Mouse (Mus musculus): ENCODE measurements around the gene Hist1h2ah.

Gene Hist1h2ah

GRCm38 (mm10) chr13:22014411-22014845, 20.9 kb downstream of the Hist1h2ah start:
- CTCF ChIA-PET: interaction anchor here (1.7 to 2.9 kb wide), 2 partner anchors 9 to 18 kb away, joined by 5 to 12 read pairs; no protein-coding TSS in a partner anchor

DNA sequence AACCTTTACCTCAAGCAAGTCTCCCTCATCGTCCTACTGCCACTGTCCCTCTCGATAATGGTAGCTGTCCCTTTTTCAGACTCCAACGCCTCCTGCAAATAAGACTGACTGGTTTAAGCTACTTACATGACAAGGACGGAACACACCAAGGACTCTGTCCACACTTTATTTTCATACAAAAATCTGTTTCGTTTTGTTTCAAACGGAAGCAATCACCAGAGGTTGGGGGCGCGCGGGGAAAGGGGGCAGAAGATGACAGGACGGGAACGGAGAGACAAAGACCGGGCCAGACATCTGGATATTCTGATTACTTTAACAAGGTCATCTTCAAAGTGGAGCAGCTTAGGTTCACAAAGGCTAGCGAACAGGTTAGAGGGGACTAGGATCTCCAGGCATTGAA, 21.7 kb downstream of the Hist1h2ah start:
- CTCF ChIA-PET: interaction anchor here (1.7 to 2.9 kb wide), 2 partner anchors 8 to 18 kb away, joined by 5 to 12 read pairs; no protein-coding TSS in a partner anchor

DNA sequence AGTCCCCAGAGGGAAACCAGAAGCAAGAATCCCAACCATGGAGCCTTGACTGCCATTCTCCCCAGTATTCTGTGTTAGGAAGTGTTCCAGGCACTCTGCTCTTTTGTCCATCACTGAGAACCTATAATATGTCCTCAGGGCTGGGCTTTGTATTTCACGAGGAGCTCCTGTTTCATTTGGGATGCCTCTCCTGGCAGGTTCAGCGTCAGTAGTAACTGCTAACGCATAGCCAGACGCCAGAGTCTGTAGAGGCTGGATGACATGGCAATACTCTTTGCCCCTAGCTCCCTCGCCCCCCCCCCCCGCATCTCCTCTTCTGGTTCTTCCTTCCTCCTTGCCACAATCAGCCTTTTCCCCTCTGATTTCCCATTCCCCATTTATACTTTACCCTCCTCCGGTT, 25.7 kb downstream of the Hist1h2ah start, which contains the start of gene Prss16:
TSS of gene Prss16 (minus strand) at position 101 of the 400 bp plus-strand sequence.
- CTCF ChIA-PET: no interaction called here

DNA sequence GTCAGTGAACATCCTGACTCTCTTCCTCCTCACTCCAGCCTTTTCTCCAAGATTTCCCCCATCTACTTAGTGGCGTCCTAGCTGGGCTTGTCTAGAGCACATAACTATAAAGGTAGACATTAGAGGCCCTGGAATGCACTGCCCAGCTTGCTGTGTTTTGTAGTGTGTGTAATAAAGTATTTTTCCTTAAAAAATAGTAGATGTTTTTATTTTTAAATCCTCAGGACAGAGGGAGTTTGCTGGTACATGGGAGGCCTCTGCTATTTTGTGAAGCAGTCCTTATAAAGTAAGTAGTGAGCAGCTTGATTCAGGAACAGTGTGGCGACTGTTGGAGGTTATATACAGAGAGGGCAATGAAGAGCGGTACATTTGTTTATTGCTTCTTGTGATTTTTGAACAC, 26.7 kb downstream of the Hist1h2ah start:
- CTCF ChIA-PET: no interaction called here

GRCm38 (mm10) chr13:22007872-22008271, 27.5 kb downstream of the Hist1h2ah start:
- CTCF ChIA-PET: interaction anchor here (1.0 kb wide), 1 partner anchor 15 kb away, joined by 13 read pairs; no protein-coding TSS in a partner anchor

- CTCF ChIA-PET: interaction anchor here (0.5 to 2.7 kb wide), 3 partner anchors 13 to 27 kb away, joined by 6 to 13 read pairs (median 10); no protein-coding TSS in a partner anchor
Observed at GRCm38 (mm10) chr13:22007121-22007510, 28.3 kb downstream of the Hist1h2ah start.

DNA sequence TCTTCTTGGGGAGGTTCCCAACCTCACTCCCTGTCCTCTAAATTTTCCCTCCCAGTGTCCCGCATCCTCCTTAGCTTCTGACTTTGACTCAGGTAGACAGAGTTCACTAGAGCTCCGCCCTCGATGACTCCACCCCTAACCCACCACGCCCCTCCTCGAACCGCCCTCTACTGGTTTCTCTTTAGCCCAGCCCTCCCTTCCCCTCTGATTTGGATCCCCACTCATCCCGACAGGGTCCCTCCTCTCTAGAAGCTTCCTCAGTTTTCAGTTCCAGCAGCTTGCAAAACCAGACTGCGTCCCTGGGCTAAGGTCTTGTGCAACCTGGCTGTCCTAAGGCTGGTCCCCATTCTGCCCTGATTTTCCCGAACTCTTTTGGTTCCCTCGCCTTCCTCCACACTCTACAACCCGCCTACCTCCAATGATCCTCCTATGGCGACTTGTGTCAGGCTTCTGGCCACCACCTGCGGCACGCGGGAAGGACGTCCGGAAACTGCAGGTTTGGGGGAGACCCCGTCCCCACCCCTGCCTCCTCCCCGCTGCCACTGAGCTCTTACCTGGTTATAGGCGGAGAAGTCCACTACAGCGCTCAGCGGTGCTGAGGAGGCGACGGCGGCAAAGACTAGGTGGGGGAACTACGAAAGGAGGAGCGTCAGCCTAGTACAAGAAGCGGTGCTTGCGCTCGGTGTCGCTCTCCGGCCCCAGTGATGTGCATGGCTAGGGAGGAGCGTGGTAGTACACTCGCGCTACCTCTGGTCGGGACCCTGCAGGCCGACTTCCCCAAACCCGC, 28.8 kb downstream of the Hist1h2ah start:
- CTCF ChIA-PET: interaction anchor here (0.5 to 2.7 kb wide), 5 partner anchors 8 to 32 kb away, joined by 4 to 12 read pairs (median 6); no protein-coding TSS in a partner anchor

- CTCF ChIA-PET: interaction anchor here (0.7 to 2.7 kb wide), 4 partner anchors 9 to 32 kb away, joined by 4 to 12 read pairs (median 6); no protein-coding TSS in a partner anchor
Observed at GRCm38 (mm10) chr13:22005605-22006333, 29.6 kb downstream of the Hist1h2ah start.

DNA sequence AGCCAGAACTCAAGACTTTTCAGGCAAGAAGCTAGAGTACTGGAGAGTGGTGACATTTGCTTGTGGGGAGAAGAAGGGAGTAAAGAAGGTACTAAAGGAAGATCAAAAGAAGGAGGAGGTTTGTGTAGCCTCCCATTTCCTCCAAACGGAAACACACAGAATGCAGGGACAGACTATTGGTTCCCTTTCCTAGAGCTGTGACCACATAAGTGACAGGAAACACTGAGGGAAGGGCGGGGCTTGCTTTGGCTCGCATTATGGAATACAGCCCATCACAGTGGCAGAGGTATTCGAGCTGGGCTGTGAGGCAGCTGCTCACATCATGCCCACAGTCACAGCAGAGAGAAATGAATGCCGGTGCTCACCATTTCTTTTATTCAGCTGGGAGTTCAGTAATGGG, 33.5 kb downstream of the Hist1h2ah start:
- CTCF ChIA-PET: no interaction called here

DNA sequence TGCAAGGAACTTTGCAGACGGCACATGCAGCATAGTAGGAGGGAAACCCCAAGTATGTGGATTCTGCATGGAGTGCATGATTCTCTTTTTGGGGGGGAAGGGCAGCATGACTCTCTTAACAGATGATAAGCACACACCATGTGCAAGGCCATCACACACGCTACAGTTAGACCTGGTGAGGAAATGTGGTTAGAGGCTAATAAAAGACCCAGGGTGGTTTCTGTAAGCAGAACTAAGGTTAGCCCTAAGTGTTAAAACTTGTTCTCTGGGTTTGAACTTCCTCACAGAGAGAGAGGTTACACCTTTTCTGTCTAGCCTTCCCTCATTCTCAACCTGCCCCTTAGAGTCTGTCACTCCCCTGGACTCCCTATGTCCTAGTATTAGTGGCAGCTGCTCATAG, 34.0 kb downstream of the Hist1h2ah start:
- CTCF ChIA-PET: no interaction called here

- CTCF ChIA-PET: no interaction called here
Observed at GRCm38 (mm10) chr13:21999147-21999546, 36.2 kb downstream of the Hist1h2ah start.

DNA sequence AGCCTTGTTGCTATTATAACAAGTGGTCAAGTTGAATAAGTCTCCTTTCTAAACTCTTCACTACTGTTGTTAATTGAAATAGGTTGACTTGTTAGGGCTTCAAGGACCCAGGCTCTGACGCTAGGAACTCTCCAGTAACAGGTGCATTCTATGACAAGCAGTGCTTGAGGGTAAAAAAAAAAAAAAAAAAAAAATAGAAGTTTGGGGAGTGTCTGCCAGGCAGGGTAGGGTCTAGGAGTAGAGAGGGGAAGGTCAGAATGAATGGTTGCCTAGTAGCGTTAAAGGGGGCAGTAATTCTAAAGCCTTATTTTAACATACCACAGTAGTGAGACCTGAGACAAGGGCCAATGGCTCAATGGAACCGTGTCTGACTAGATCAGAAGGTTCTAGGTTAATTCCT, 37.0 kb downstream of the Hist1h2ah start:
- CTCF ChIA-PET: no interaction called here

- CTCF ChIA-PET: no interaction called here
Observed at GRCm38 (mm10) chr13:21997821-21998220, 37.5 kb downstream of the Hist1h2ah start.

- CTCF ChIA-PET: no interaction called here
Observed at GRCm38 (mm10) chr13:21997201-21997820, 38.1 kb downstream of the Hist1h2ah start.

DNA sequence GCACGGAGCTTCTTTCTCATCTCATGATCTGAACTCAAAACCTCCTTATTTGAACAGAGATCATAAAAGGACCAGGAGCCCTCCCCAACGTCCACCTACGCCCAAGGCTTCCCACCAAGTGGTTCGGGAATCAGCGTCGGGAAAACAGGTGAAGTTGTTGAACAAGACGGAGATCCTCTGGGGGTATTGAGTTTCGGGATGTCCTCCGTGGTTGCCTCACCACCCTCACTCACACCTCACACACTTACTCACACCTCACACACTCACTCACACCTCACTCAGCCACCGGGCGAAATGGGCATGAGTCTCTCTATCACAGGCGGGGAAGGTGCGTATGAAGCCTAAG, 38.6 kb downstream of the Hist1h2ah start:
- CTCF ChIA-PET: no interaction called here

GRCm38 (mm10) chr13:21996101-21996839, 39.1 kb downstream of the Hist1h2ah start:
- CTCF ChIA-PET: interaction anchor here (1.1 kb wide), 1 partner anchor 18 kb away, joined by 5 read pairs; no protein-coding TSS in a partner anchor

GRCm38 (mm10) chr13:21995331-21995914, 39.9 kb downstream of the Hist1h2ah start:
- CTCF ChIA-PET: interaction anchor here (0.7 to 1.1 kb wide), 2 partner anchors 19 to 265 kb away, joined by 4 to 5 read pairs; no protein-coding TSS in a partner anchor

GRCm38 (mm10) chr13:21994896-21995295, 40.5 kb downstream of the Hist1h2ah start:
- CTCF ChIA-PET: interaction anchor here (0.7 kb wide), 1 partner anchor 265 kb away, joined by 4 read pairs; no protein-coding TSS in a partner anchor

DNA sequence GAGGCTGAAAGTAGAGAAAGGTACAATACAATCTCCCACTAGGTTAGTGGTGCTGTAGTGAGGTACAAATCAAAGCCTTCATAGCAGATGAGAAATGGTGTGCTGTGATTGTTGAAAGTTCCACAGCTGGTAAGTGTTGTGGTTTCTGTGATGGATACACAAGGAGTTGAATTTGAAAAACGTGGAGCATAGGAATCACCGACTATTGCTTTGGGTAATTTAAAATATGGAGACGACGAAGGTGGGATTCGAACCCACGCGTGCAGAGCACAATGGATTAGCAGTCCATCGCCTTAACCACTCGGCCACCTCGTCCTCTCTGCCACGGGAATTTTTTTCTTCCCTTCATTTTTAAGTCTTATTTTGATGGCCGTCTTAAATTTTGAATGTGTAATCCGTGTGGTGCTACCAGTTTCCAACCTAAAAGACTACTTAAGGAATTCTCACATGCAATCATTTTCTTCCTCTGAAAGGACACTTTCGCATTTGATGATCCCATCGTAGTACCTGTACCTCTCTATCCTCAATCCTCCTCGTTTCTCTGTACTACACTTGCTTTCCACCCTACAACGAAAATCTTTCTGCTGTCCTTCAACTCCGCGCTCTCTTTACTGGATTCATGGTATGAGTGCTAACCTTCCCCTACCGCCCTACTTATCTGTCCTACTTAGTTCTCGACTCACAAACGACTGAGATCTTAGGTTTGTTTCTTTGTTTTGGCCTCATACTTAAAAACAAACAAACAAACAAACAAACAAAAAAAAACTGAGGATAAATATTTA, 41.2 kb downstream of the Hist1h2ah start:
- CTCF ChIA-PET: interaction anchor here (1.6 kb wide), 1 partner anchor 13 kb away, joined by 4 read pairs; the partner anchor contains the start of gene Pom121l2

- CTCF ChIA-PET: interaction anchor here (0.6 to 1.6 kb wide), 4 partner anchors 12 to 532 kb away, joined by 3 to 13 read pairs (median 5); partner anchors contain the start of gene Pom121l2
Observed at GRCm38 (mm10) chr13:21992550-21992949, 42.8 kb downstream of the Hist1h2ah start.
